Mouse (Mus musculus) bone marrow macrophage, adult 2 months (primary cell): Measurements from ENCODE around the gene Kcnrg.

Source experiments
- CTCF ChIP-seq: IDR thresholded peaks from 2 replicates; pipeline ENCODE4 v1.5.1; 2012; ENCODE audit warnings: low read depth, mild to moderate bottlenecking, low read length, moderate library complexity
- POLR2A ChIP-seq: IDR thresholded peaks from 2 replicates; pipeline ENCODE4 v1.6.1; 2012; ENCODE audit warnings: mild to moderate bottlenecking, low read depth, low read length, borderline replicate concordance

GRCm38 (mm10) chr14:61571366-61571765 is 35.9 kb upstream of the Kcnrg start:
- TF ChIP-seq CTCF: peak; percentile 96
- no peak for TF ChIP-seq POLR2A
